Mouse (Mus musculus) layer of hippocampus, postnatal 14 days (tissue): ENCODE measurements around the gene Tmc6. TPM values are rescaled to one million over a fixed set of nuclear protein-coding genes. Genes with fewer than 3 reads are reported as not detected.

ENCODE experiments used
- DNase-seq, 2 experiments: peaks; one replicate each; pipeline ENCODE4 v3.0.0; 2021 to 2022; ENCODE audit warnings: low spot score in 2 of 2, mixed read lengths in 1 of 2
- total RNA-seq, 2 experiments: library from RNA; stranded (reverse); gene quantifications; 2 replicates each; pipeline ENCODE4 v1.2.3; 2021

Gene Tmc6
- total RNA-seq, 2 experiments from 2014 or later: 4.9 to 6.3 TPM

DNA sequence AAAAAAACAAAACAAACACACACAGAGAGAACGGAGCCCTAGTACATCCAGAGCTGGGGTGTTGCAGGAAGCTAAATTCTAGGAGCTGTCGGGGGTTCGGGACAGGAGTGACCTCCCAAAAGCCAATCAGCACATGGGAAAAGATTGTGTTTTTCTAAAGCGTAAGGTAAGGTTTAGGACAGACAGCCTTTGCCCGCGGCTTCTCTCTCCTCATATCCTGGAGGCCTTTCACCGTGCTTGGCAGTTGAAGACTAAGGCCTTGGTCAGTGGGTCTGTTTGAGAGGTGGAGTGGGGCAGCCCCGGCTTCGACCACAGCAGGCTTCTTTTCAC lies 672 bp upstream of the Tmc6 start:
- DNase-seq: no peak

DNA sequence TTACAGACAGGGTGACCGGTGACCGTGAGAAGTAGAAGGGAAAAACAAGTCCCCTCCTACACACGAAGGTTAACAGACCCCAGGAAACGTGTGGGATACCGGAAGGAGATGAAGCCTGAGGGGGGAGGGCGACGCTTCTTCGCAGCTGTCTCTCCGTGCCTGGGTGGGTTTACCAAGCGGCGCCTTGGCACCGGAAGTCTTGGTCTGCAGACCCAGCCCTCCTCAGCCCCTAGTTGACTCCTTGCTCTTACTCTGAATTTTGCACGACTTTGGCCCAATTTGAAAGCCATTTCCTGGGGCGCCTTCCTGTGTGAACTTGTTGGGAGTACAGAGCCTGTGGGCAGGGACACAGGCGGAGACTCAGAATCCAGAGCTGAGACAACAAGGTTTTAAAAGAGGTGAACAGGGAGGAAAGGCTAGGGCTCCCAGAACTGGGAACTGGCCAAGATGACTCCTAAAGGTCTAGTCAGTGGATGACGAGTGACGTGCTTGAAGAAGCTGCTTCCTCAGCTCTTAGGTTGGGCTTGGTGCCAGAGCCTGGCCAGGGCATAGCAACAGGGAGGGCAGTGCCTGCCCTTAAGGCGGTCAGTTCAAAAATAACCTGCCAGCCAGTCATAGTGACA lies 688 bp downstream of the Tmc6 start:
- DNase-seq: no peak

DNA sequence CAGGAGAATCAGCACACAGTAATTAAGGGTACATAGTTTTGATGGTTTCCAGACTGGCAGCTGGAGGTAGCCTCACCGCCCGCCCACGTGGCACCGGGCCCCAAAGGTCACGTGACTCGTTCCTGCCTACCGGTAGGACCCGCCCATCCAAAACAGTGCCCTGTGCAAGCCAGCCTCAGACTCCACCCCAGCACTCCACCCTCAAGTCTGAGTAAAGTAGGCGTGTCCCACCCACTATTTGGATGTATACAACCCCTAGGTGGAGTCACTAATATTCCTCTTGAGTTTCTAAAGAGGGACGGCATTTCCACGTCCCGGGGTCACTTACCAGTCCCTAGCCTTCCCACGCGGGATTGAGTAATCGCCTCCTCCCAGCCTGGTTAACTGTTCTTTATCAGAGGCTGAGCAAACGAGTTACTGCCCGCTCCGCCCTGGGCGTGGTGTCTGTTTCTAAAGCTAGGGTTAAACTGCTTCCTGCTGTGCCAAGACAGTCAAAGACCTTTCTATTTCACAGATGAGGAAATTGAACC lies 1.4 kb downstream of the Tmc6 start:
- DNase-seq: no peak

DNA sequence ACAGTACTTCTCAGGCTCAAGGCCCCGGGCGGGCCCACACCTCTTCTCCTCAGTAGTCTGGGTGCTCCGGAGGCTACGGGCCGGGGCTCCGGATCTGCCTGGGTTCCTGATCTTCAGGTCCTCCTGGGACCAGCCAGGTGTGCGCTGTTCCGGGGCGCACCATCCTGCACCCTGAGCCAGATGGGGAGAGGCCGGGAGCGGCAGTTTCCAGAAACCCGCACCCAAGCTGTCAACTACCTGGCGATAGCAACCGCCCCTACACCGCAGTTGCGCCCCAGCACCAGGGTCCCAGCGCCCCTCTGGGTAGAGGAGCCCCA lies 1.8 kb downstream of the Tmc6 start:
- DNase-seq: no peak

DNA sequence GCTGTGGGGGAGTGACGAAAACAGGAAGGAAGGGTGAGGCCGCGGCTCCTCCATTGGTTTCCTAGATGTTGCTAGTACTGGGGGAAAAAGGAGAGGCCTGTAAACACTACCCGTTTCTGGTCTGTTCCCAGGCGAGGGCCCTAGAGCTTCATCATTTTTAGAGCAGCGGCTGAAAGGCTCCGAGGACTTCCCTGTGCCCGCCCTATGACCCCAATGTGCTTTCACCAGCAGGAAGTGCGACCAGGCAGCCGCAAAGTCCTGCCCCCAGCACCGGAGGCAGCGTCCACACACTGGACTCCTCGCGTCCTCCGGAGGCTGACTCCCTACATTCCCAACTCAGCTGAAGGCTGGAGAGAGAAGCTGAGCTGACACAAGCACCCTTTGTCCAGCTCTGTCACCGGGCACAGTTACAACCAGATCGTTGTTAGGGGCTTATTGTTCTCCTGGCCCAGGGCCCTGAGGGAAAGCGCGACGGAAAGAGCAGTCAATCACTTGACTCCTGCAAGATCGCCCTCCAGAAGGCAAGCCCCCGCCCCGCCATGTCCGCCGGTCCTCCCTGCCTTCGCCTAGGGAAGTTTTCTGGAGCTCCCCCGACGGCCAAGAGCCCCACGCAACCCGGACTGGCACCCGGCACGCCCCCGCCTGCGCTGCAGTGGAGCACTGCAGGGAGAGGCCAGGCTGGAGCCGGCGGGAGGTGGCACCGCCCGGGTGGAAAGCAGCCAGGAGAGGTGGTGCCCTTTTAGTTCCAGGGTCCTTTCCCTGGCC lies 2.4 kb downstream of the Tmc6 start:
- DNase-seq: no peak

DNA sequence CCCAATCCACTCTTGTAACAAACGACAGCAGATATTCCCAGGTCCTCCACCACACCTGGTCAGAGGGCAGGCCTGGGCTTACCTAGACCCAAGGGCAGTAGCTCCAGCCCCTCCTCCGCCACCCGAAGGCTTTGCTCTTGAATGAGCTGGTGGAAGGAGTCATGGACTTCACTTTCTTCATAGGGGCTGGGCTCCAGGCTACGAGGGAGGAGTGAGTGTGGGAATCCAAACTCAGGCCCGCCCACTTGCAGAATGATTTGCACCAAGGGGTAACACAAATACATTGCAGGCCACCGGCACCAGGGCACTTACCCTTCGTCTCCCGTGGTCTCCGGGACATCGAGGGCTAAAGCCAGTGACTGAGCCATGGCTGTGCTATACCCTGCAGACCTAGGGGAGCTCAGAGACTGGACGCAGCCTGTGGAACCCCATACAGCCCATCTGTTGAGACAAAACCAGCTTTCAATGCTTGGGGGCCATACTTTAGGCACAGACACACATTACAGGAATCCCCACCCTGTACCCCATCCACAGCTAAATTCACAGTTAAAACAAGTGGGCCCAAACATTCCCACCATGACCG lies 3.1 kb downstream of the Tmc6 start:
- no peak for DNase-seq

DNA sequence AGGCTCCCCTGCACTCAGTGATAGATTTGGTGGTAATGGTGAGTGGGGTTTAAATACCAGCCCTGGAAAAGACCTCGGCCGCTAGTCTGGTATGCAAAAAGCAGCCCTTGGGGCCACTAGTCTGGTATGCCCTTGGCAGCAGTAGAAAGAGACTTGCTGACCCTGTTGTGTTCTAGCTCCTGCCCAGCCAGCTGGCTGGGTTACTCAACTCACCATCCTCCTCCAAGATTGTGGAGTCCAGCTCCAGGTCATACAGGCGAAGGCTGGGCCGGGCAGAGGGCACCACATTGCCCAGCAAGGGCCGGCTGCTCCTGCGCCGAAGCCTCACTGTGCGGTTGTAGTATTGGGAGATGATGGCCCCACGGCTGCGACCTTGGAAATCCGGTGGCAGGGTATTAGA lies 4.0 kb downstream of the Tmc6 start:
- no peak for DNase-seq

DNA sequence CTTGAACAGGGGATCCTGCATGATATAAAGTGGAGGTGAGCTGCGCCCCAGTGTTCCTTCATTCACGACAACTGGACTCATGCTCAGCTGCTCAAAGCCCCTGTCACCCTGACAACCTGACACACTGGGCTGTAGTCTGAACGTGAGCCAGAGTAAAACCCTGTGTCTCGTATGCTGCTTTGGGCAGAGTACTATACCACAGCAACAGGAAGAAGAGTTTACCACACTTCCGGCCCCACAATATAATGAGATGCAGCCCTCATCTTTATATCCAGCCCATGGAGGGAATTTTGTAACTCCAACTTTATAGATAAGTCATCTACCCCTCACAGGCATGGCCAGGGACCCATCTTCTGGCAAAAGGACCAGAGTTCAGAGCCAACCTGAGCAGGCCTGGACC lies 4.9 kb downstream of the Tmc6 start:
- no peak for DNase-seq

DNA sequence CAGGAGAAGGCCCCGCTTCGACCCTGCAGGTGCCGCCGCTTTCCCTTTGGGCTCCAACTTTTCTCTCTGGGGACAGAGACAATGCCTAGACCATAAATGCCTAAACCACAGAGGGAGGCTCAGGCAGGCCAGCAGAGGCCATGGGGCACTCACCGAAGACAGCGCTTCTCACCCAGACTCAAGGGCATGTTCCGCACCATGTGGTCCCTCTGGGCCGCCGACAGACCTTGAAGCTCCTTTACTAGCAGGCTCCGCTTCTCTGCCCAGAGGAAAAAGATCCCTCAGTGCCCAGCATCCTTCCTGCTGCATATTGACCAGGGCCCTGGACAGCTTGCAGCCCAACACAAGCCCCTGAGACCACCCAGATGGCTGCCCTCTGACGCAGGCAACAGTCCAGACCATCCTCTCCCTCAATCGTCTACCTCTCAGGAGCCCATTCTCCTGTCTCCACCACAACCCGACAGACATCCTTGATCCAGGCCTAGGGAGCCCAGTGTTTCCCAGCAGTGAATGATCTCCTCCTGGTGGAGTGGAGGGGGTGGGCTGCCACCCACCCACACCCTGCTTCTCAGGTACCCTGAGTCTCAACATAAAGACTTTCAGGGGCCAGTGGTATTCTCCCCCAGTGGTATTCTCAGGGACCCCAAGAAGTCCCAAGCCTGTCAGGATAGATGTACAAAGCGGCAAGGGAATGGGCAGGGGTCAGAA lies 5.8 kb downstream of the Tmc6 start:
- no peak for DNase-seq

DNA sequence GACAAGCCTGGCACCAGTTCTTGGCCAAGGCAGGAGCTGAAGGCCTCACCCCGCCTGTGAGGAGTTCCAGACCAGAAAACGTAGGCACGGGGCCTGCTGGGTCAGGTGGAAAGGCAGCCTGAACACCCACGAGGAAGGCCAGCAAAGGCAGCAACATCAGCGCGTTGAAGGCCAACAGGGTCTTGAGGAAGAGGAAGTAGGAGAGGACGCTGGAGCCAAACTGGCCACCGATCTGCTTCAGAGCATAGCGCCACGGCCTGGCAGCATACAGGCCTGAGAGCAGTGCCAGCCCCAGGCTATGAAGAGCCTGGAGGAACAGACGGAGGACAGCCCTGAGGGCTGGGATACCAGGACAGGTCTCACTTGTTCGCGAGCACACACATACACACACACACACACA lies 6.5 kb downstream of the Tmc6 start:
- DNase-seq: no peak

DNA sequence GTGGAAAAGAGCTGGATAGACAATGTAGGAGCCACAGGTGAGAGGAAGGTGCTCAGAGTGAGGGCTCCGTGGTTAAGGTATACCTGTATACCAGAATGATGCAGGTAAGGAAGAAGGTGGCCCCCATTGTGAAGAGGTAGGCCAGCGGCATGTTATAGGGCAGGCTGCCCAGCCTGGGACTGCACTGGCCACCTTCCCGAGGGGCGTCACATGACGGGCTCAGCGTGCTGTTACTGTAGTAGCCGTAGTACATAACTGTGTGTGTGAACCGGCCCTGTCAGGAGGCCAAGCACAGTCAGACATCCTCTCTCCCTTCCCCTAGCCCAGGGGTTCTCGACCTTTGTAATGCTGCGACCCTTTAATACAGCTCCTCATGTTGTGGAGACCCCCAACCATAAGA lies 7.1 kb downstream of the Tmc6 start:
- DNase-seq: no peak

DNA sequence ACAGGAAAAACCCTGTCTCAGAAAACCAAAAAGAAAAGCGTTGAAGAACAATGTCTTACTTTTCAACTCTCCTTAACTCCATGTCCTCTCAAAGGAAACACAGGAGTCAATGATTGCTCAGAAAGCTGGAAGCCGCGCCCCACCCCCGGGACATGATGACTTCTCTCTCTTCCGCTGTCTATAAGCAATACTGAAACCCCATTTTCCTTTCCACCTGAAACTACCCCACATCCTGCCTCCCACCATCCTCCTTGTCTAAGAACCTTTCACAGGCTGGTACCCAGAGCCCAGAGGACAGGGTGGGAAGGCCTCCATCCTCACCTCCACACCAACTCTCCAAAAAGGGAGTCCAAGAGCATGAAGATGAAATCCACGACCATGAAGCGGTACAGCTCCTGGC lies 9.6 kb downstream of the Tmc6 start:
- no peak for DNase-seq

DNA sequence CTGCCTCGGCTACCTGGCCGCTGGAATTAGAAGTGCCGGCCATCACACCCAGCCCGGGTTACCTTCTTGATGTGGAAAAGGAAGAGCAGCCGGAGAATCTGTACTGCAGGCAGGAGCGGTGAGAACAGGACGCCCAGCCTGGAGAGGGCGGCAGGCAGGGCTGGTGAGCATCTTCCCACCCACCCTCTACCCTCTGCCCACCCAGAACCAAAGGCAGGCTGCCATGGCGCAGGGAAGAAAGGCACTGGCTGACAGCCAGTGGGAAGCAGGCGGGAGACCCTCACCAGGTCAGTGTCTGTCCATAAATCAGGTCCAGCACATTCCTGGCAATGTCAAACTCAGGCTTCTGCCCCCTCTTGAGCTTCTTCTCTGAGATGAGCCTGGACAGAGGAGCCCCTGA lies 11.6 kb downstream of the Tmc6 start:
- no peak for DNase-seq

DNA sequence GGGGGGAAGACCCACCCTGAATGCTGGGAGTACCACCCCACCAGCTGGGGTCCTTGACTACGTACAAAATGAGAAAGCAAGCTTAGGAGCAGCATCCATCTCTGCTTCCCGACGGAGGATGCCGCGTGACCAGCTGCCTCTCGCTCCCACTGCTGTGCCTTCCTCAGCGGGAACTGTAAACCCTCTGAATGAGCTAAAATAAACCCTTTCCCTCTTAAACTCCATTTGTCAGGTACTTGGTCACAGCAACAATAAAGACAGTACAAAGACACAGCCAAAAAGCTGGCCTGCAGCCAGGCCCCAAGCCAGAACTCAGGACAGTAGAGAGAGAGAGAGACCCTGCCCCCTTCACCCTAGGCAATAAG lies 12.3 kb downstream of the Tmc6 start:
- no peak for DNase-seq

DNA sequence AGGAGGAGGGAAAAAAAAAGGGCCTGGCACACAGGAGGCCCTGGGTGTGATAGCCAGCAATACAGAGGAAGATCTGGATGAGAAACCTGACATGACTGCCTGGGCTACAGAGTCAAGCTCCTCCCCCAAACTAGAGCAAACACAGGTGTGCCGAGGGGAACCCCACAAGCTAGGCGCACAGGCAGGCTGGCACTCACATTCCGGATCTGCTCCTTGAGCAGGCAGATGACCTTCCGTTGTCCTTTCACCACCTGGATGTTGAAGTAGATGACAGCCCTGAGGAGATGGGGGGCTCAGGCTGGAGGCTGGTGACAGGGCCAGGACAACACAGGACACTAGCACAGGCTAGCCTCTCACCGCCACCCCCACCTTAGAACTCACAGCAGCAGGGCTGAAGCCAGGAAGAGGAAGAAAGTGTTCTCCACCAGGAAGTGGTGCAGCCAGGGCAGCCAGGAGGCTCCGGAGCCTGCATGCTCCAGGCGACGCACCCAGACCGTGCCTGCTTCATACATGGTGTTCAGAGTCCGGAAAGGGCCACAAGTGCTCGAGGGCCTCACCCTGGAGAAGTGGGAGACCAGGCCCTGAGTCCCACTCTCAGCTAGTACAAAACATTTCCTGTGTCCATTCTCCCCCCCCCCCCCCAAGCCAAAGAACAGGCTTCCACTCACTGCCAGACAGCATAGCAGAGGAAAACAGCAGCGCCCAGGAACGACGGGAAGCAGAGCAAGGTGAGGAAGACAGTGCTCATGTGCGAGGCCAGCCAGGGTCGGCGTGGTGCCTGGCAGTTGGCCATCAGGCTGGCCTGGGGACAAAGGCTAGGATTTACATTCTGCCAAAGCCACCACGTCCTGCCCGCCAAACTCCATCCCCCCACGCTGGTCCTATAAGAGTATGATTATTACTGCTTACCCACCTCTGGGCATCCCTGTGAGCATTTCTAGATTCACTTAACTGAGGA lies 13.0 kb downstream of the Tmc6 start:
- no peak for DNase-seq

DNA sequence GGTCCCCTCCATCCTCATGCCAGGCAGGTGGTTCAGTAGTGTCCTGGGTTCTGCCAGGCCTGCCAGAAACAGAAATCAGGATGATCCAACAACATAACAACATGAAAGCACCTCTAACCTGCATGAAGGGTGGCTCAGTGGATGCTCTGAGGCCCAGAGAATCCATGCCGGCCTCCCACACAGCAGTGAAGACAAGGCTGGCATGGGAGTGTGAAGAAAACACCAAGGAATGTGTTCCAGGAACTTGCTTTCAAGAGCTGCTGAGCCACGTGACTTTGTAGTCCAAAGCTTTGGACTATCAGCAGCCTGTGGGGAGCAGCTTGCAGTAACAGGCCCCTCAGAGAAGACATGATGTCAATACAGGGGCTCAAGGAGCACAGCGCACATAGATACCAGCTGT lies 15.7 kb downstream of the Tmc6 start:
- no peak for DNase-seq

DNA sequence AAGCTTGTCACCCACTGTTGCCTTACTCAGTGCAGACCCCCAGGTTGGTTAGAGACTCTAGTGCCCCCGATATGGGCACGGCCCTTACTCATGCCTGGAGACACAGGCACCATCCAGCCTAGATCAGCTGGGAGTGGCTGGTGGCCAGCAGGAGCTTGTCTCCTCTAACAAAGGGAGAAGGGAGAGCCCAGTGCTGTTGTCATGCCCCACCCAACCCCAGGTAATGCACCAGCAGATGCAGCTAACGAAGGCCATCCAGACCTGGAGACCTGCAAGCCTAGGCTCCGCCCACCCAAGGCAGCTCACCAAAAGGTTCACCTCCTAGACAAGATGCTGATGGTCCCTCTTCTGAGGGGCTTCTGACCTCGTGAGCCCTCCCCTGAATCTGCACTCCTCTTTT lies 16.6 kb downstream of the Tmc6 start:
- no peak for DNase-seq

DNA sequence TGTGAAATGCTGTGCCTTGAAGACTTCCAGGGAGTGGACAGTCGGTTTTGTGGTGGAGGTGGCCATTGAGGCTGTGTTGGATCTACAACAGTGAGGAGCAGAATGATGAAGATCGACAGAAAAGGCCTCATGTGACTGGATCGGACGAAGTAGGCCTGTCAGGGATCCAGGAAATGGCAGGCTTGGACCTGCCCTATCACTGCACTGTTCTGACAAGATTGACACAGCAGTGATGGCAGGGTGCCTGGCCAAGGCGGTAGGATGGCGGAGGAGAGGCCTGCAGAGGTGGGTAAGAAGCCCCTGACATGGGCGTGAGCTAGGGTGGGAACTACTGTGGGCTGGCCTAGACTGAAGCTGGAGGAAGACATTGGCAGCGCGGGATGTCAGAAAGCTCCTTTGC lies 17.7 kb downstream of the Tmc6 start:
- DNase-seq: no peak

DNA sequence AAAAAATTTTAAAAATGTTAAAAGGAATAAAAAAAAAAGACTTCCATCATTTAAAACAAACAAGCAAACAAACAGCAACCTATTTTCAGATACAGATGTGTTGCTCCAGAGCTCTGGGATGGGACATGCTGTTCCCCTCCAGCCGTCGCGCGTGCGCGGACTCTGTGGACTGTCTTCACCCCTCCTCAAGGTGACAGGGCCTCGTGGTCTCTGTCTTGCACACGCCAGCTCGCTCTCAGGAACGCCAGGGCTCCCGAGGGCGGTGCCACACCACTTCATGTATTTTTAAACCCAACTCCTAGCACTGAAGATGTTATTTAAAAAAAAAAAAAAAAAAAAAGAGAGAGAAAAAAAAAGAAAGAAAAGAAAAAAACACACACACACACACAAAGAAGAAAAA lies 19.8 kb downstream of the Tmc6 start:
- DNase-seq: no peak

DNA sequence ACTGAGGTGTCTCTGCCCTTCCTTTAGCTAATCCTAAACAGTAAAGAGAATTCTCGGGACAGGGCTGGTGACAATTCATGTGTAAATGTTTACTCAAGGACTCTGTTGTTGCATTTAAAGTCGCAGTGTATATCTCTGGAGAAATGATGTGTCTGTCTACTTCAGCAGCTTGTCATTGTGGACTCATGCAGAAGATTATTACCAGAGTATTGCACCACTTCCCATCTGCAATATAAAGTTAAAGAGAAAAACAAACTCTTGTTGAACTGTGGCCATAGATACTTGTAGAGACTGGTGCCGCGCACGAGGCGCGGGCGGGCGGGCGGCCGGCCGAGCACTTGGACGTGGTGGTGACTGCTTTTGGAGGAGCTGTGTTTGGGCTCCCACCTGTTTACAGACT lies 20.2 kb downstream of the Tmc6 start:
- DNase-seq: no peak
